Mouse (Mus musculus) left cerebral cortex, postnatal 4 days (tissue): Measurements from ENCODE around the gene Gm21915. TPM values are rescaled to one million over a fixed set of nuclear protein-coding genes. Genes with fewer than 3 reads are reported as not detected.

Source experiments
- DNase-seq: peaks from one replicate; pipeline ENCODE4 v3.0.0-alpha.2; 2022
- intact Hi-C: fragments of 180-260 bp; cut with DNase I; formaldehyde crosslinking; loops from one replicate; pipeline ENCODE4 v1.15.1; 2025
- total RNA-seq, 2 experiments: library from RNA; stranded (reverse); gene quantifications; 2 replicates each; pipeline ENCODE4 v1.2.3; 2021

Gm21915 gene
- total RNA-seq, 2 experiments from 2014 or later = not detected

- no peak for DNase-seq
- intact Hi-C loops = no loop called here
These were observed 39.2 kb downstream of the Gm21915 start for GRCm38 (mm10) chr9:40709587-40709986.

- no peak for DNase-seq
- intact Hi-C loops = no loop called here
These were observed 39.6 kb downstream of the Gm21915 start for GRCm38 (mm10) chr9:40709991-40710390.

GRCm38 (mm10) chr9:40711654-40712053, 41.2 kb downstream of the Gm21915 start:
- intact Hi-C loops = no loop called here

GRCm38 (mm10) chr9:40717182-40717874, 46.9 kb downstream of the Gm21915 start:
- intact Hi-C loops = no loop called here
- peak; percentile 48 for DNase-seq

More at GRCm38 (mm10) chr9:40711654-40712053, 41.2 kb downstream of the Gm21915 start:
- DNase-seq = no peak

- intact Hi-C loops = no loop called here
- no peak for DNase-seq
These were observed 47.4 kb downstream of the Gm21915 start for GRCm38 (mm10) chr9:40717875-40718185.

Other genes with a start within 250 kb of the Gm21915 start
- gene Gramd1b, start 139.2 kb upstream of the Gm21915 start, total RNA-seq = 100 to 1,000 TPM; 108 to 117 TPM
- gene Clmp, start 15.3 kb downstream of the Gm21915 start, total RNA-seq = 100 to 1,000 TPM; 116 to 135 TPM
- gene Hspa8, start 130.4 kb downstream of the Gm21915 start, total RNA-seq = 1,000 to 10,000 TPM; 2,038 to 2,082 TPM
- not detected for gene Bsx, start 203.5 kb downstream of the Gm21915 start, total RNA-seq